In the genomic region with DNA sequence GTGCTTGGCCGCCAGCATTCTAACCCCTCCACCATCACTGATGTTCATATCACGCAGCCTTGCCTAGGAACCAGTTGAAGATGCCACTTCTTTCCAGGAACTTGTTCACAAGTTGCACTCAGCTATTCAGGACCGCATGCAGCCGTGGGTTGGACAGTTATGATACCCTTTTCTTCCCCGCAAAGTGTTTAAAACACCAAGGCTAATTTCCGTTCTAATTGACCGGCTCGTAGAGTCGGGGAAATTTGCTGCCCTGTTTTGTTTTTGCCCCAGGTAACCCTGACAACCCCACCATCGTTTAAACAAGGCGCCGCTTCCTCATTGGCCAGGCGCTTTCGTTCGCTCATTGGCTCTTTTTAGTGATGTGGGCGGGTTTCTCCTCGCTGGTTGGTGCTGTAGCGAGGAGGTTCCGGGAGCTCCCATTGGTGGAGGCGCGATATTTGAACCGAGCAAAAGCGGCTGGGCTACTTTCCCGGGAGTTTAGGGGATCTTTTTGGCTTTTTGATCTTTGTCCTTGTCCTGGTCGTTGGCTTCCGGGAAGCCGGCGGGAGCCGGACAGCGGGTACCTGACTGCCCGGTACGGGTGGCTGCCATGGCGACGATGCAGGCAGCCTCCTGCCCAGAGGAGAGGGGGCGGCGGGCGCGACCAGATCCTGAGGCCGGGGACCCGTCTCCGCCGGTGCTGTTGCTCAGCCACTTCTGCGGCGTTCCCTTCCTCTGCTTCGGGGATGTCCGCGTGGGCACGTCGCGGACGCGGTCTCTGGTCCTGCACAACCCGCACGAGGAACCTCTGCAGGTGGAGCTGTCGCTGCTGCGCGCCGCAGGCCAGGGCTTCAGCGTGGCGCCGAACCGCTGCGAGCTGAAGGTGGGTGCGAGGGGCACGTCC, we compare ENCODE assay signal across 8 mouse cellular contexts. TPM values are rescaled to one million over a fixed set of nuclear protein-coding genes. Genes with fewer than 3 reads are reported as not detected.
DNase-seq lines count a peak whose midpoint lies in the region; ATAC-seq and TF ChIP-seq lines count a peak whose summit lies in the region.

A gene (plus strand): TSS at position 433 of the 886 bp plus-strand sequence.

- H3K36me3 ChIP-seq in megakaryocyte, embryonic 14.5 days (replicated peaks; ENCODE audit: low read length): peaks cover 20% of the 10 kb centered on the region

- peak; percentile 76 to 81 for DNase-seq in gastrocnemius, adult 8-10 months (ENCODE audit: low spot score in 2 of 2)
- peak; percentile 95 for DNase-seq in hindlimb bud, embryonic 11.5 days (ENCODE audit: extremely low spot score, low read depth, low spot score)
- peak; percentile 69 to 87 for DNase-seq in left cerebral cortex, adult 8-10 months (ENCODE audit: low spot score in 2 of 2)
- peak; percentile 95 to 96 for DNase-seq in right cerebral cortex, postnatal 10 days (ENCODE audit: low spot score in 2 of 2)
- DNase-seq in urinary bladder, postnatal 25 days (ENCODE audit: low spot score): peak; percentile 71

- peak within 1 kb of the TSS; percentile 28 for H3K4me3 ChIP-seq in cortical plate, adult 2 months (ENCODE audit: insufficient read depth, low read length)
- H3K4me3 ChIP-seq in megakaryocyte, embryonic 14.5 days (replicated peaks): peak within 1 kb of the TSS; percentile 98

- no peaks in the 10 kb centered on the region for H3K9me3 ChIP-seq in megakaryocyte, embryonic 14.5 days

- H3K27ac ChIP-seq in cortical plate, adult 2 months (ENCODE audit: insufficient read depth, low read length): no peak within 1 kb of the TSS

- no peaks in the 10 kb centered on the region for H3K27me3 ChIP-seq in megakaryocyte, embryonic 14.5 days (replicated peaks)

- TF ChIP-seq POLR2A in cortical plate, adult 2 months (IDR thresholded peaks at IDR 0.05; ENCODE audit: extremely low read depth, insufficient read depth, low read length): no peak

- no peak for TF ChIP-seq CTCF in cortical plate, adult 2 months (IDR thresholded peaks at IDR 0.05; ENCODE audit: extremely low read depth, insufficient read depth, low read length)

- no peaks in the 10 kb centered on the region for H3K4me1 ChIP-seq in cortical plate, adult 2 months (ENCODE audit: control insufficient read depth, insufficient read depth, low read length)
- peaks cover 40% of the 10 kb centered on the region for H3K4me1 ChIP-seq in megakaryocyte, embryonic 14.5 days

- peak; percentile 99 for ATAC-seq in activated CD4-positive, CD25-positive, alpha-beta regulatory T cell, adult 4 months

RNA-seq across cellular contexts. Expression of the gene that starts here (rescaled TPM):
- 1 to 10 TPM; 2.9 to 4.2 TPM for polyA plus RNA-seq in activated CD4-positive, CD25-positive, alpha-beta regulatory T cell, adult 4 months (2017; shearing (Covaris generic))
- polyA plus RNA-seq in cortical plate, adult 2 months (2012; rRNA removed): 0.17 and 0.27 TPM in 2 replicates
- under 1 TPM in 2 of 4 experiments, not detected in 2; 0.05 to 0.12 TPM for total RNA-seq in gastrocnemius, adult 8-10 months (2022)
- total RNA-seq in left cerebral cortex, adult 8-10 months (2022): under 1 TPM; 0.37 to 0.55 (median 0.47) TPM
- 0.20 TPM in 1 of 2 replicates, not detected in the other for polyA plus RNA-seq in megakaryocyte, embryonic 14.5 days (2012; ENCODE audit: insufficient read depth, low replicate concordance)

Comparison
In these comparisons a context has a peak if more than half of its experiments do, and no peak if none do; other contexts are left out.
1. Peak in DNase-seq in gastrocnemius, adult 8-10 months; RNA of the gene not detected or under 1 TPM.
2. Peak in DNase-seq in left cerebral cortex, adult 8-10 months; RNA of the gene not detected or under 1 TPM.